In genomic region chr2:167309286-167309685, GRCm38 (mm10) we compare ENCODE assay signal across 15 mouse cellular contexts. TPM values are rescaled to one million over a fixed set of nuclear protein-coding genes. Genes with fewer than 3 reads are reported as not detected.
DNase-seq lines count a peak whose midpoint lies in the region; ATAC-seq and TF ChIP-seq lines count a peak whose summit lies in the region.
"Had no signal": no experiment of that assay in that cellular context is flagged by ENCODE, and none has a peak within 500 bp of the region (broad histone marks: within the 10 kb centered on the region; RNA-seq: fewer than 3 reads in every experiment).

No protein-coding gene starts in this region.

- H3K9ac ChIP-seq in forebrain, embryonic 16.5 days (replicated peaks; ENCODE audit: low read depth, low read length), result no peak overlapping the region
- no peak overlapping the region for H3K9ac ChIP-seq in forebrain, embryonic 12.5 days
- H3K9ac ChIP-seq in stomach, postnatal 0 days (ENCODE audit: low read length), result no peak overlapping the region
- H3K9ac ChIP-seq: embryonic facial prominence, embryonic 13.5 days; hindbrain, embryonic 15.5 days; limb, embryonic 12.5 days; liver, embryonic 15.5 days; neural tube, embryonic 12.5 days had no signal

- H3K4me3 ChIP-seq in forebrain, embryonic 16.5 days (replicated peaks; ENCODE audit: low read length), result no peak overlapping the region
- H3K4me3 ChIP-seq in forebrain, embryonic 12.5 days (replicated peaks), result no peak overlapping the region
- no peak overlapping the region for H3K4me3 ChIP-seq in gastrocnemius, adult 2 months
- H3K4me3 ChIP-seq in stomach, postnatal 0 days (ENCODE audit: low read depth, low read length), result no peak overlapping the region
- H3K4me3 ChIP-seq: embryonic facial prominence, embryonic 13.5 days; hindbrain, embryonic 15.5 days; limb, embryonic 12.5 days; liver, embryonic 15.5 days; neural tube, embryonic 12.5 days had no signal

- no peak for TF ChIP-seq EP300 in stomach, postnatal 0 days (optimal IDR thresholded peaks at IDR 0.05)

- no peak overlapping the region for H3K4me2 ChIP-seq in forebrain, embryonic 16.5 days (ENCODE audit: low read length)
- H3K4me2 ChIP-seq in forebrain, embryonic 12.5 days, result no peak overlapping the region
- H3K4me2 ChIP-seq in stomach, postnatal 0 days (replicated peaks; ENCODE audit: low read depth), result no peak overlapping the region
- H3K4me2 ChIP-seq: embryonic facial prominence, embryonic 13.5 days; hindbrain, embryonic 15.5 days; limb, embryonic 12.5 days; liver, embryonic 15.5 days; neural tube, embryonic 12.5 days had no signal

- 63% methylated on average over 12 of the region's 12 CpGs for WGBS in forebrain, embryonic 16.5 days
- 88% methylated on average over 12 of the region's 12 CpGs for WGBS in forebrain, embryonic 12.5 days
- 88% methylated on average over 12 of the region's 12 CpGs for WGBS in stomach, postnatal 0 days

- TF ChIP-seq CTCF in brain, embryonic 14.5 days (IDR thresholded peaks at IDR 0.05; ENCODE audit: borderline replicate concordance, extremely low read depth, insufficient read depth, insufficient read length), result no peak
- TF ChIP-seq CTCF in gastrocnemius, adult 2 months (IDR thresholded peaks at IDR 0.05), result no peak
- no peak for TF ChIP-seq CTCF in stomach, postnatal 0 days (IDR thresholded peaks at IDR 0.05; ENCODE audit: low read depth)

- peaks cover 17% of the 10 kb centered on the region for H3K4me1 ChIP-seq in forebrain, embryonic 16.5 days (replicated peaks; ENCODE audit: control insufficient read depth, insufficient read depth, low read length)
- H3K4me1 ChIP-seq in forebrain, embryonic 12.5 days, result peaks cover 15% of the 10 kb centered on the region
- H3K4me1 ChIP-seq in stomach, postnatal 0 days (replicated peaks; ENCODE audit: control insufficient read depth, insufficient read depth), result no peaks in the 10 kb centered on the region; the same call in none of the 2 replicates

- no peaks in the 10 kb centered on the region for H3K36me3 ChIP-seq in forebrain, embryonic 16.5 days (ENCODE audit: control insufficient read depth, insufficient read depth)
- H3K36me3 ChIP-seq in forebrain, embryonic 12.5 days (replicated peaks), result peaks cover 21% of the 10 kb centered on the region
- H3K36me3 ChIP-seq in stomach, postnatal 0 days (ENCODE audit: control insufficient read depth, insufficient read depth, low read length), result peaks cover 11% of the 10 kb centered on the region
- H3K36me3 ChIP-seq: G1E had no signal

- intact Hi-C loops in gastrocnemius, adult 2 months (cut with DNase I), result no loop called here

- peak; percentile 1 to 4 for DNase-seq in layer of hippocampus, postnatal 36 days
- DNase-seq in layer of hippocampus, adult 8-10 months (ENCODE audit: low spot score in 2 of 2), result no peak
- DNase-seq in brain, embryonic 14.5 days (ENCODE audit: low read depth), result peak; percentile 64
- DNase-seq in gastrocnemius, adult 2 months, result peak; percentile 82
- no peak for DNase-seq in stomach, postnatal 0 days (ENCODE audit: low spot score)
- DNase-seq: heart, adult 18-20 months; lung, postnatal 14 days had no signal

- TF ChIP-seq POLR2A in brain, embryonic 14.5 days (IDR thresholded peaks at IDR 0.05; ENCODE audit: borderline replicate concordance, extremely low read depth, insufficient read depth, insufficient read length, poor library complexity, severe bottlenecking), result no peak

- ATAC-seq in forebrain, embryonic 16.5 days, result no peak
- ATAC-seq in forebrain, embryonic 12.5 days (ENCODE audit: low FRiP score), result no peak
- no peak for ATAC-seq in stomach, postnatal 0 days (ENCODE audit: low FRiP score, low TSS enrichment)

- no peaks in the 10 kb centered on the region for H3K27me3 ChIP-seq in forebrain, embryonic 16.5 days (replicated peaks; ENCODE audit: control insufficient read depth, insufficient read depth, low read length)
- H3K27me3 ChIP-seq in forebrain, embryonic 12.5 days, result no peaks in the 10 kb centered on the region
- no peaks in the 10 kb centered on the region for H3K27me3 ChIP-seq in stomach, postnatal 0 days (ENCODE audit: control insufficient read depth, insufficient read depth, low read length)
- H3K27me3 ChIP-seq: hindbrain, embryonic 15.5 days; limb, embryonic 12.5 days; liver, embryonic 15.5 days; neural tube, embryonic 12.5 days had no signal

- peak overlapping the region; percentile 8; the same call in 1 of the 2 replicates for H3K27ac ChIP-seq in forebrain, embryonic 16.5 days (ENCODE audit: low read length)
- H3K27ac ChIP-seq in forebrain, embryonic 12.5 days, result no peak overlapping the region
- H3K27ac ChIP-seq in gastrocnemius, adult 2 months, result peak overlapping the region; percentile 40; the same call in 1 of the 2 replicates
- no peak overlapping the region for H3K27ac ChIP-seq in stomach, postnatal 0 days (replicated peaks)
- H3K27ac ChIP-seq: embryonic facial prominence, embryonic 13.5 days; hindbrain, embryonic 15.5 days; limb, embryonic 12.5 days; liver, embryonic 15.5 days; neural tube, embryonic 12.5 days had no signal

- no peaks in the 10 kb centered on the region for H3K9me3 ChIP-seq in forebrain, embryonic 16.5 days (ENCODE audit: control insufficient read depth, low read length)
- no peaks in the 10 kb centered on the region for H3K9me3 ChIP-seq in forebrain, embryonic 12.5 days
- H3K9me3 ChIP-seq in stomach, postnatal 0 days (ENCODE audit: control insufficient read depth, low read length), result no peaks in the 10 kb centered on the region
- H3K9me3 ChIP-seq: embryonic facial prominence, embryonic 13.5 days; G1E; hindbrain, embryonic 15.5 days; limb, embryonic 12.5 days; liver, embryonic 15.5 days; neural tube, embryonic 12.5 days had no signal

RNA-seq across cellular contexts. Expression of gene B4galt5, which starts 39.7 kb away (rescaled TPM):
- 9.9 and 12.5 TPM in 2 replicates for polyA plus RNA-seq in forebrain, embryonic 16.5 days (2015; fragmentation: Nextera tagmentation; extraction: Ambion mirVana)
- polyA plus RNA-seq in forebrain, embryonic 12.5 days (2016; fragmentation: Nextera tagmentation; extraction: Ambion mirVana), result 7.6 and 13.4 TPM in 2 replicates
- 10 to 100 TPM; 44.2 to 49.7 TPM for total RNA-seq in layer of hippocampus, postnatal 36 days (2021)
- total RNA-seq in layer of hippocampus, adult 8-10 months (2022), result 10 to 100 TPM; 34.6 to 43.0 (median 39.7) TPM
- polyA plus RNA-seq in brain, embryonic 14.5 days (2012; rRNA removed), result 17.6 and 36.9 TPM in 2 replicates
- 10 to 100 TPM in 1 of 2 experiments, 1 to 10 TPM in 1; 7.8 to 10.6 TPM for total RNA-seq in gastrocnemius, adult 2 months (2021)
- polyA plus RNA-seq in stomach, postnatal 0 days (2015; fragmentation: Nextera tagmentation; extraction: Ambion mirVana), result 4.5 and 6.0 TPM in 2 replicates

Comparison
In these comparisons a context has a peak if more than half of its experiments do, and no peak if none do; other contexts are left out.
1. H3K27ac ChIP-seq: peak in forebrain, embryonic 16.5 days (single experiment) and gastrocnemius, adult 2 months (single experiment); none in forebrain, embryonic 12.5 days (single experiment) and stomach, postnatal 0 days (single experiment).
2. DNase-seq: peak in layer of hippocampus, postnatal 36 days (2 of 2), brain, embryonic 14.5 days (single experiment) and gastrocnemius, adult 2 months (single experiment); none in layer of hippocampus, adult 8-10 months (0 of 2) and stomach, postnatal 0 days (single experiment).